Mouse (Mus musculus) layer of hippocampus, adult 2 months (tissue): ENCODE measurements around the gene Tomm22. TPM values are rescaled to one million over a fixed set of nuclear protein-coding genes. Genes with fewer than 3 reads are reported as not detected.

Experiments used
- DNase-seq, 2 experiments: peaks; one replicate each; pipeline ENCODE4 v3.0.0; 2022; ENCODE audit warnings: low spot score in 2 of 2
- H3K27ac ChIP-seq: fragments of 200-600 bp; 2 replicates; pipeline ENCODE4 v1.8.1; 2022
- H3K4me3 ChIP-seq: fragments of 200-600 bp; 2 replicates; pipeline ENCODE4 v1.8.1; 2022; ENCODE audit warnings: mild to moderate bottlenecking
- CTCF ChIP-seq: fragments of 200-600 bp; conservative IDR thresholded peaks from 2 replicates; pipeline ENCODE4 v1.8.1; 2022; ENCODE audit warnings: antibody characterized with exemption, mild to moderate bottlenecking, moderate library complexity
- total RNA-seq, 2 experiments: library from RNA; stranded (reverse); gene quantifications; 2 replicates each; pipeline ENCODE4 v1.2.3; 2021

The Tomm22 gene
- total RNA-seq, 2 experiments from 2014 or later = 99.9 to 105 TPM

DNA sequence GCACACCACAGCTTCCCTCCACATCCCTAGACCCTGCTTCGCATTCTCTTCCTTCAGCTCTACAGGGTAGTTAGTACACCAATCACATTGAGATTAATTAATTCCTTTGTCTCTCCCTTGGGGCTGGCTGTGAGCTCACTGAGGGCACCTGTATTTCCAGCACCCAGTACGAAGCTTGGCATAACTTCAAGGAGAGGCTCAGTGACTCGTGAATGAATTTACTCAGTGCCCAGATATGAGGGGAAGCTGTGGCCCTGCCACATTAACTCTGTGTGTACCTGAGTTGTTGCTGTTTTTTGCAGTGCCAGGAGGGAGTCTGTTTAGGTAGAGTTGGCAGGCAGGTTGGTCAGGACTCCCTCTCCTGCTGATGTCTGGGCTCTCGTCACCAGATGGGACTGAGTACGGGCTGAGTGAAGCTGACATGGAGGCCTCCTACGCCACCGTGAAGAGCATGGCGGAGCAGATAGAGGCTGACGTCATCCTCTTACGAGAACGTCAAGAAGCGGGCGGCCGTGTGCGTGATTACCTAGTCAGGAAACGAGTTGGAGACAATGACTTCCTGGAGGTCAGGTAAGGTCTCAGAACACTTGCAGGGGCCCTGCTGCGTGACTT is 36.0 kb downstream of the Tomm22 start:
- TF ChIP-seq CTCF = no peak
- Histone ChIP-seq H3K4me3 (no peak overlapping the region), H3K27ac (no peak overlapping the region)
- DNase-seq = no peak

DNA sequence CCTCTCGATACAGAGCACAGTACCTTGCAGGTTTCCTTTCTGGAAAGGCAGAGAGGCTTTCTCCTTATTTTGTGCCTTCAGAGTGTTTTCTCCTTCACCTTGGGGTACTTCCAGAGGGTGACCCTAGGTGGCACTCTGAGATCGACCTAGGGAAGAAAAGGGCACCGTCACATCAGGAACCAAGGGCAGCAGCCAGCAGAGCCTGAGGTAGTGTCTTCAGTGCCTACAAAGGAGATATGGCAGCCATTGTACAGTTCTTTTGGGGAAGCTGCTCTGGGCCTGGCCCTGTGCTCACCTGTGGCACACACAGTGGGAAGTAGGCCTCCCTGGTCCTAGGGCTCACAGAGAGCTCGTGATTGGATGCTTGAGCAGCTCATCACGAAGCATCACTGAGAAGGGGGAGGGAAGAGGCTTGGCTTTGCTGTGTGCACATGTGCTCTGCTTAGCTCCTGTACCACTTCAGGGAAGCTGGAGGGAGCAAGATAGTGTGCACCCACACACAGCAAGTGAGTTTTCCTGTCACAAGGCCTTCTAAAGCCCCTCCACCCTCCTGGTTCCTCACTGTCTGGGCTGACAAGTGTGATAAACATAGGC is 37.7 kb downstream of the Tomm22 start:
- DNase-seq = no peak
- H3K4me3 ChIP-seq = no peak overlapping the region
- H3K27ac ChIP-seq = no peak overlapping the region
- peak; percentile 33; the same call in 1 of the 2 replicates for TF ChIP-seq CTCF

DNA sequence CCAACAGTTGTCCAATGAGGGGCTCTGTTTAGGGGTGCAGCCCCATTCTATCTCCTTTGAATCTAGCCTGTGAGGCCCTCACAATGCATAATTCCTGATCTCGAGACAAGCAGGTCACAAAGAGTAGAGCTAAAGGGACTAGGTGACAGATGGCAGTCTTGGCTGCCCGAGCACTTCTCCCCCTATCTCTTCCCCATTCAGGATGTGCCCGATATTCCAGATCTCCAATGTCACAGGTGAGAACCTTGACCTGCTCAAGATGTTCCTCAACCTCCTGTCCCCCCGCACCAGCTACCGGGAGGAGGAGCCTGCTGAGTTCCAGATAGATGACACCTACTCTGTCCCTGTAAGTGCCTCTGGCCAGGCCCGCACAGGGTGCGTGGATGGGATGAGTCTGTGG is 45.0 kb downstream of the Tomm22 start:
- no peak for TF ChIP-seq CTCF
- Histone ChIP-seq H3K4me3 (no peak overlapping the region), H3K27ac (no peak overlapping the region)
- no peak for DNase-seq

DNA sequence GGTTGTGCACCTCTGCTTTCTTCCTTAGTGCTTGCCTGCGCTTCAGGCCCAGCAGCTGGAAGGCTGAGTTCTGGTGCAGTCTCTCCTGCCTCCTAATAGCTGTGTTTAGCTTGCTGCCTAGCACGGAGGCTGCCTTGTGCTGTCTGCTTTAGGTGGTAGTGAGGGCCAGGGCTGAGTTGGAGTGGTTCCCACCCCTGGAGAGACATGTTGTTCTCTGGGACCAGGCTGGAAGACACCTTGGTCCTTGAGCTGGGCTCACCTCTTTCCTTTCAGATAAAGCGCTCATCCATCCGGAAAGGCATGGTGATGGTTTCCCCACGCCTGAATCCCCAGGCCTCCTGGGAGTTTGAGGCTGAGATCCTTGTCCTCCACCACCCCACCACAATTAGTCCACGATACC is 46.0 kb downstream of the Tomm22 start:
- DNase-seq = no peak
- H3K27ac ChIP-seq = no peak overlapping the region
- no peak overlapping the region for H3K4me3 ChIP-seq
- no peak for TF ChIP-seq CTCF

DNA sequence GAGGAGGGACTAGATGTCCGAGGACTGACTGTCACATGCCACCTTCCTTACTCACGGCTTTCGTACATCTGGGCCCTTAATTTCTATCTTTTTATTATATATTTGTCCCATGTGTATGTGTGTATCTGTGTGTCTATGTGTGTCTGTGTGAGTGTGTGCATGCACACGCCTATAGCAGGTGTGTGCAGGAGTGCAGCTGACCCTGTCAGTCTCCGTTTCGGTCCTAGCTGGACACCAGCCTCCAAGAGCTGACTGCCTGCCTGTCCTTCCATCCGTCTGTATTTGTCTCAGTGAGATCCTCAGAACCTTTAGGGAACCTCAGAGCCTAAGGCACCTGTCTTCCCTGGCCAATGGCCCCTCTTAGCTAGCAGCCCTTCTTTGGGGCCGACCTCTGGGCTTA is 49.6 kb downstream of the Tomm22 start:
- no peak overlapping the region for H3K4me3 ChIP-seq
- TF ChIP-seq CTCF = no peak
- H3K27ac ChIP-seq = peak overlapping the region; percentile 28; the same call in 1 of the 2 replicates
- DNase-seq = no peak

DNA sequence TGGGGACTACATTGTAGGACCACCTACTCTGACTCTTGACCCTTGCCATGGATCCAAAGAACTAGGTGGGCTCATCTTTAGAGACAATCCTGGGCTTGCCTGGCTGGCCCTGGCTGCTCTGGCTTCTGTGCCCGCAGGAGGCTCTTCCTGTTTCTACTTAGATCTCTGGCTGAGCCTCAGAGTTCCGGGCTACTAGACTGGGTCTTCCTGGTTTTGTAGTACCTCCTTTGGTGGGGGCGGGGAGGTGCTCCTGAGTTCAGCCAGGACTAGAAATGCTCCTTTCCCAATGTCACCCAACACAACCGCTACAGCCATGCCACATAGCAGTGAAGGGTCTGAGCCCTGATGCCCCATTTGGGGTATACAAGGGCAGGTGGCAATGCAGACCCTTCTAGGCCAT is 50.1 kb downstream of the Tomm22 start:
- Histone ChIP-seq H3K27ac (peak overlapping the region; percentile 28; the same call in 1 of the 2 replicates), H3K4me3 (no peak overlapping the region)
- TF ChIP-seq CTCF = no peak
- no peak for DNase-seq

Other genes with a start within 250 kb of the Tomm22 start
- 100 to 1,000 TPM; 104 to 108 TPM for gene Csnk1e, start 215.3 kb upstream of the Tomm22 start, total RNA-seq
- 10 to 100 TPM; 85.5 to 88.6 TPM for gene Kcnj4, start 165.6 kb upstream of the Tomm22 start, total RNA-seq
- under 1 TPM in 1 of 2 experiments, not detected in 1; 0.51 TPM for gene Kdelr3, start 154.4 kb upstream of the Tomm22 start, total RNA-seq
- gene Ddx17, start 124.1 kb upstream of the Tomm22 start, total RNA-seq = 100 to 1,000 TPM; 322 to 329 TPM
- 1 to 10 TPM in 1 of 2 experiments, under 1 TPM in 1; 0.79 to 1.3 TPM for gene Dmc1, start 65.8 kb upstream of the Tomm22 start, total RNA-seq
- 10 to 100 TPM; 12.3 to 13.1 TPM for gene Fam227a, start 11.9 kb upstream of the Tomm22 start, total RNA-seq
- 10 to 100 TPM; 39.5 to 45.4 TPM for gene Cby1, start 11.7 kb upstream of the Tomm22 start, total RNA-seq
- gene Josd1, start 17.1 kb downstream of the Tomm22 start, total RNA-seq = 10 to 100 TPM; 46.0 to 47.0 TPM
- gene Gtpbp1, start 20.0 kb downstream of the Tomm22 start, total RNA-seq = 10 to 100 TPM; 52.4 to 59.1 TPM
- 10 to 100 TPM; 29.2 to 34.8 TPM for gene Sun2, start 71.7 kb downstream of the Tomm22 start, total RNA-seq
- gene Dnal4, start 107.0 kb downstream of the Tomm22 start, total RNA-seq = 10 to 100 TPM; 55.5 to 64.8 TPM
- gene Nptxr, start 133.9 kb downstream of the Tomm22 start, total RNA-seq = 100 to 1,000 TPM; 756 to 804 TPM
- 10 to 100 TPM; 11.9 to 22.4 TPM for gene Npcd, start 163.4 kb downstream of the Tomm22 start, total RNA-seq
- gene Cbx6, start 163.8 kb downstream of the Tomm22 start, total RNA-seq = 100 to 1,000 TPM; 336 to 347 TPM
- 1 to 10 TPM; 5.5 to 5.8 TPM for gene Apobec3, start 220.8 kb downstream of the Tomm22 start, total RNA-seq